Mouse (Mus musculus): ENCODE measurements around the gene AA467197. TPM values are rescaled to one million over a fixed set of nuclear protein-coding genes. Genes with fewer than 3 reads are reported as not detected.

AA467197 gene
- 0.32 and 0.76 TPM in 2 replicates for polyA plus RNA-seq (2014; fragmentation: Nextera tagmentation; extraction: Ambion mirVana)

DNA sequence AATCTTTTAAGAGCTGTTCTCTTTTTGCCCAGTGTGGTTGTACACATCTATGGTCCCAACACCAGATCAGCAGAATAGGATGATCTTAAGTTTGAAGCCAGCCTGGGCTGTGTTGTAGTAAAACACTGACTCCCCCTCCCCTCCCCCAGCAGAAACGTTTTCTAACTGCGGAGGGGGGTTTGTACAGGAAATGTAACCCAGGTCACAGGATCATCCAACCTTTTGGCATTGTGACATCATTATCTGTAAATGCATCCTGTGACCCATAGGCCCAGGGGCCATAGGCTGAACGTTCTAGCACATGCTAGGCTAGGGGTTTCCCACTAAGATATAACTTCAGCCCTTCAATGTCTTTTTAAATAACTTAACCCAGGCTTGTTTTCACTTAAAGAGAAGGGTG lies at the start of gene AA467197:
Gene AA467197 (plus strand): TSS at position 301 of the 400 bp plus-strand sequence.
- DNase-seq, result no peak
- 74% methylated on average over 3 of the region's 3 CpGs for WGBS
- H3K4me1 ChIP-seq (ENCODE audit: control insufficient read depth, insufficient read depth, low read length), result peaks cover 8% of the 10 kb centered on the region
- H3K4me2 ChIP-seq (ENCODE audit: low read length), result peak within 1 kb of the TSS; percentile 69
- peak within 1 kb of the TSS; percentile 38 for H3K4me3 ChIP-seq (replicated peaks; ENCODE audit: low read depth, low read length)
- peak within 1 kb of the TSS; percentile 39; the same call in 1 of the 2 replicates for H3K9ac ChIP-seq (replicated peaks; ENCODE audit: low read length)
- H3K27me3 ChIP-seq (ENCODE audit: control insufficient read depth, insufficient read depth, low read length), result peaks cover 9% of the 10 kb centered on the region; the same call in 1 of the 2 replicates
- peaks cover 18% of the 10 kb centered on the region for H3K36me3 ChIP-seq (ENCODE audit: control insufficient read depth, insufficient read depth, low read length)
- H3K27ac ChIP-seq (replicated peaks; ENCODE audit: low read depth, low read length), result no peak within 1 kb of the TSS
- H3K9me3 ChIP-seq (ENCODE audit: control insufficient read depth, low read length), result no peaks in the 10 kb centered on the region
- no peak for ATAC-seq (ENCODE audit: low FRiP score, low TSS enrichment)

DNA sequence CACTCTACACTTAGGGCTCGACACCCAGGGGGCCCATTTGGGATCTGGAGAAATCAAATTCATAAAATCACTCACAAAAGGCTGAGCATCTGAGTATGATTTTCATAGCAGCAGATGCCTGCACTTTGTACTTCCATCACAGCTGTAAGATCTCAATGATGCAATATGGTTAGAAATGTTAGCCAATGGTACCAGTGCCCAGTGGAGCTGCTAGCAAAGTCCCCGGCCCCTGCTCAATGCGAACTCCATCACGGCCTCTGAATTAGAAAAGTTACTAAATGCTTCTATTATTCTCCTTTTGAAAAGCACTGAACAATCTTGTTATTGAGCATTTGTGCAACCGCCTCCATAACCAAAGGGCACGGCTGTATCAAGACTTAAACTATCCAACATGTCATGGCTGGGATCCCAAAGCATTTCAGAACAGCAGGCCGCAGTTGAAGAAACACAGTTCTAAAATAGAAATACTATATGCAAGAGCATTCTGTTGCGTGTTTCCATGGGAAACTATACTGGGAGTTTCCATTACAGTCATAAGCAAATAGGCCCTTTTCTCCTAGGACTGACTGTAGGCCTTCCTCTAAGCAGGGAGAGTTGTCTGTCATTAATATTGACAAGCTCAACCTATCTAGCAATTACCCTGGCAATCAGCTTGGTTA lies 48.8 kb upstream of the AA467197 start:
- H3K4me2 ChIP-seq (ENCODE audit: low read length), result no peak overlapping the region
- no peaks in the 10 kb centered on the region for H3K36me3 ChIP-seq (ENCODE audit: control insufficient read depth, insufficient read depth, low read length)
- H3K27me3 ChIP-seq (ENCODE audit: control insufficient read depth, insufficient read depth, low read length), result no peaks in the 10 kb centered on the region
- no peaks in the 10 kb centered on the region for H3K4me1 ChIP-seq (ENCODE audit: control insufficient read depth, insufficient read depth, low read length)
- ATAC-seq (ENCODE audit: low FRiP score, low TSS enrichment), result no peak
- H3K9me3 ChIP-seq (ENCODE audit: control insufficient read depth, low read length), result no peaks in the 10 kb centered on the region
- no peak overlapping the region for H3K9ac ChIP-seq (replicated peaks; ENCODE audit: low read length)
- no peak for DNase-seq
- no peak overlapping the region for H3K27ac ChIP-seq (replicated peaks; ENCODE audit: low read depth, low read length)
- 77% methylated on average over 8 of the region's 8 CpGs for WGBS
- H3K4me3 ChIP-seq (replicated peaks; ENCODE audit: low read depth, low read length), result no peak overlapping the region

DNA sequence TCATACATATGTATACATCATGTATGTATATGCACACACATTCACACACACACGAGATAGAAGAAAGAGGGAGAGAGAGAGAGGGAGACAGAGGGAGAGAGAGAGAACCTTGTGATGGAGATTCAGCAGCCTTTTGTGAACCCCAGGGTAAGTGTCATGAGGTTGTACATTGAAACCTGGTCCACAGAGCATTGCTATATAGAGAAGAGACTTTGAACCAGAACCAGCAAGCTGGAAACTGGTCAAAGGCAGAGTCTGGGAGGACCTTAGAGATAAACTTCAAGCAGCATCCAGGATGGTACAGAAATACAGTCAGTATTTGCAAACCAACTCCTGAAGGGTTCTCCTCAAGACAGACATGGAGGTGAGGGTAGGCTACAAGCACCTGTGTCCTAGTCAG lies 46.4 kb upstream of the AA467197 start:
- Histone ChIP-seq H3K9me3 (ENCODE audit: control insufficient read depth, low read length) (no peaks in the 10 kb centered on the region), H3K4me1 (ENCODE audit: control insufficient read depth, insufficient read depth, low read length) (no peaks in the 10 kb centered on the region)
- WGBS, result 79% methylated on average over 1 of the region's 1 CpGs

DNA sequence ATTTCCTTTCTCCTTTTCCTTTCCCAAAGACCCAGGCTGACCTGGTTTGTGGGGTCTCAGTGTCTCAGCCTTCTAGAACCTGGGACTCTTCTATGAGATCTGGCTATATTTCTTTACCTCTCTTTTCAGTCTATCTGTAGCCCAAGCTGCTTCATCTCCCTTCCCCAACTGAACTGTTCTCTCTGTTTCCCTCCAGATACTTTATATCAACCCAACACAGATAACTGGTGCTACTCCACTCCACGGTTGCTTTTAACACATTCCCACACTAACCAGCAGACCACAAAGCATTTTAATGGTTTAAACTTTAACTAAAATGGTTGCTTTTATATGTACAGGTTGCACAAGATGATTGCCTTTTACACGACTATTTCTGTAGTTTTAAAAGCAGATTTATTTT lies 45.6 kb upstream of the AA467197 start:
- no peaks in the 10 kb centered on the region for H3K4me1 ChIP-seq (ENCODE audit: control insufficient read depth, insufficient read depth, low read length)
- ATAC-seq (ENCODE audit: low FRiP score, low TSS enrichment) (no peak), DNase-seq (no peak)
- WGBS, result 82% methylated on average over 2 of the region's 2 CpGs
- no peaks in the 10 kb centered on the region for H3K27me3 ChIP-seq (ENCODE audit: control insufficient read depth, insufficient read depth, low read length)
- H3K36me3 ChIP-seq (ENCODE audit: control insufficient read depth, insufficient read depth, low read length), result no peaks in the 10 kb centered on the region
- H3K9ac ChIP-seq (replicated peaks; ENCODE audit: low read length), result no peak overlapping the region
- H3K27ac ChIP-seq (replicated peaks; ENCODE audit: low read depth, low read length), result no peak overlapping the region
- H3K4me3 ChIP-seq (replicated peaks; ENCODE audit: low read depth, low read length), result no peak overlapping the region
- no peak overlapping the region for H3K4me2 ChIP-seq (ENCODE audit: low read length)
- no peaks in the 10 kb centered on the region for H3K9me3 ChIP-seq (ENCODE audit: control insufficient read depth, low read length)

More for the DNA sequence above, 46.4 kb upstream of the AA467197 start:
- Histone ChIP-seq H3K27me3 (ENCODE audit: control insufficient read depth, insufficient read depth, low read length) (no peaks in the 10 kb centered on the region), H3K4me3 (replicated peaks; ENCODE audit: low read depth, low read length) (no peak overlapping the region), H3K4me2 (ENCODE audit: low read length) (no peak overlapping the region), H3K9ac (replicated peaks; ENCODE audit: low read length) (no peak overlapping the region), H3K27ac (replicated peaks; ENCODE audit: low read depth, low read length) (no peak overlapping the region), H3K36me3 (ENCODE audit: control insufficient read depth, insufficient read depth, low read length) (no peaks in the 10 kb centered on the region)
- DNase-seq (no peak), ATAC-seq (ENCODE audit: low FRiP score, low TSS enrichment) (no peak)

DNA sequence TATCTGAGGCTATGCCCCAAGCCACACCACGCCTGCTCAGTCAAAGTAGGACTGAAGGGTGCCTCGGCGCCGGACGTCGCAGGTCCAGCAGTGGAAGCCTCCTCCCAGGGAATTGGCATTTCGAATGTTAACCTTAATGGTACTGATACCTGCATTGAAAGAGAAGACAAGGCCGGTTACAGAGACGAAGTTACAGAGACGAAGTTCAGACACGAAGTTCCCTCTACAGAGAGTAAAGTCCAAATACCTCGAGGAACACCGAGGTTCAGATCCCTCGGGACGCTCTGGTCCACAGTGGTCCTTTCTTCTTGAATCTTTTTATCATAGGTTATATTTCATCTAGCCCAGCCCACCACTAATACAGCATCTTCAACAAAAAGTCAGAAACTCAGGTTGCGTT lies 41.3 kb upstream of the AA467197 start:
- H3K36me3 ChIP-seq (ENCODE audit: control insufficient read depth, insufficient read depth, low read length), result 0 out of 2 replicates have a peak, but pooled peaks cover 2% of the 10 kb centered on the region
- no peaks in the 10 kb centered on the region for H3K4me1 ChIP-seq (ENCODE audit: control insufficient read depth, insufficient read depth, low read length)
- H3K27ac ChIP-seq (replicated peaks; ENCODE audit: low read depth, low read length), result no peak overlapping the region
- H3K9ac ChIP-seq (replicated peaks; ENCODE audit: low read length), result no peak overlapping the region
- H3K4me2 ChIP-seq (ENCODE audit: low read length), result no peak overlapping the region
- no peak for DNase-seq
- no peak for ATAC-seq (ENCODE audit: low FRiP score, low TSS enrichment)
- WGBS, result 95% methylated on average over 16 of the region's 16 CpGs
- H3K4me3 ChIP-seq (replicated peaks; ENCODE audit: low read depth, low read length), result no peak overlapping the region
- H3K9me3 ChIP-seq (ENCODE audit: control insufficient read depth, low read length), result no peaks in the 10 kb centered on the region
- no peaks in the 10 kb centered on the region for H3K27me3 ChIP-seq (ENCODE audit: control insufficient read depth, insufficient read depth, low read length)

DNA sequence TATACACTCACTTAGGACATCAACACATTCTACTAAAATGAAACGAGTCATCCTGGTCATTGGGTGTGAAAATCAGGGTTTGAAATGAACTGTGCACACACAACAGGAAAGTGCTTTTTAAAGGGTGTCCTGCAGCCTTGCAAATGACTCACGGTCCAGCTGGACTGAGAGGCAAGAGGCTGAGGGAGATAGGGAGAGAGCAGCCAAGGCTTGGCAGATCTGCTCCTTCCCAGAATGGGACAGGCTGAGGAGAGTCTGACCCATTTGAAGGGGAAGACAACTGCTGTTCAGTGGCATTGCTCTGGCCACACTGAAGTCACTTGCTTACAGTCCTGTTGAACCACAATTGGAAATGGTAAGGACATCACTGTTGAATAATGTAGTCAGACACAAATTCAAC lies 37.0 kb upstream of the AA467197 start:
- Histone ChIP-seq H3K9ac (replicated peaks; ENCODE audit: low read length) (no peak overlapping the region), H3K4me3 (replicated peaks; ENCODE audit: low read depth, low read length) (no peak overlapping the region), H3K36me3 (ENCODE audit: control insufficient read depth, insufficient read depth, low read length) (0 out of 2 replicates have a peak, but pooled peaks cover 2% of the 10 kb centered on the region), H3K4me1 (ENCODE audit: control insufficient read depth, insufficient read depth, low read length) (no peaks in the 10 kb centered on the region), H3K9me3 (ENCODE audit: control insufficient read depth, low read length) (no peaks in the 10 kb centered on the region), H3K27ac (replicated peaks; ENCODE audit: low read depth, low read length) (no peak overlapping the region), H3K4me2 (ENCODE audit: low read length) (no peak overlapping the region), H3K27me3 (ENCODE audit: control insufficient read depth, insufficient read depth, low read length) (no peaks in the 10 kb centered on the region)
- ATAC-seq (ENCODE audit: low FRiP score, low TSS enrichment) (no peak), DNase-seq (no peak)
- WGBS, result 89% methylated on average over 2 of the region's 2 CpGs

DNA sequence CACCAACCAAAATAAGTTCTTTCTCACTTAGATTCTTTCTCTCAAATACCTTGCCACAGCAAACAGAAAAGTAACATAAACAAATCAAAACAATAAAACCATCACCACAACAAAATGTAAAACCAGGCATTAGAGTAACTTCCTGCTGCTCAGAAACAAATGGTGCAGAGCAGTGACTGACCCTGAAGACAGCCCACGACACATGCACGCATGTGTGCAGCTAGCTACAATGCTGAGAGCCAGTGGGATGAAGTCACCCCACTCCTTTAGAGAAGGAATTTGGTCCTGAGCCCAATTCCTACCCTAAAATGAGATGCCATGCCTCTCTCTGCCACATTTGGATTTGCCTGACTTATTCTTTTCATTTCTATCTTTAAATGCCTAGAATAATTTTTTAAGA lies 35.4 kb upstream of the AA467197 start:
- Histone ChIP-seq H3K27ac (replicated peaks; ENCODE audit: low read depth, low read length) (no peak overlapping the region), H3K9me3 (ENCODE audit: control insufficient read depth, low read length) (no peaks in the 10 kb centered on the region), H3K4me2 (ENCODE audit: low read length) (no peak overlapping the region), H3K4me3 (replicated peaks; ENCODE audit: low read depth, low read length) (no peak overlapping the region), H3K4me1 (ENCODE audit: control insufficient read depth, insufficient read depth, low read length) (no peaks in the 10 kb centered on the region), H3K36me3 (ENCODE audit: control insufficient read depth, insufficient read depth, low read length) (0 out of 2 replicates have a peak, but pooled peaks cover 2% of the 10 kb centered on the region), H3K27me3 (ENCODE audit: control insufficient read depth, insufficient read depth, low read length) (no peaks in the 10 kb centered on the region), H3K9ac (replicated peaks; ENCODE audit: low read length) (no peak overlapping the region)
- ATAC-seq (ENCODE audit: low FRiP score, low TSS enrichment), result no peak
- DNase-seq, result no peak
- WGBS, result 87% methylated on average over 2 of the region's 2 CpGs

DNA sequence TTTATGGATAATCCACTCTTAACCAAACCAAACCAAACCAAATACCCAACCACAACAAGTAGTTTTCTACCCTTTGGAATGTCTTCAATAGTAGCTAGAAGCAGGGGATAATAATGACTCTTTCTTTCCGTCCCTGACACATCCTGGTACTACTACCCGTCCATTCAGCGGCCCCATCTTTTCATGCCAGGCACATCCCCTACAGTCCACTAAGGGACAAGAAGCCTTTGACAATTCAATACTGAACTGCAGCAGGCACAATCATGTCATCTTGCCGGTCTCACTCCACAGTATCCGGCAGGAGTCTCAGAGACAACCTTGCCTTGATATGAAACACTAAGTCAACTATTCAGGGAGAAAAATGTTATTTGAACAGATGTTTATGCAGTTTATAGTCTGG lies 31.0 kb upstream of the AA467197 start:
- H3K27ac ChIP-seq (replicated peaks; ENCODE audit: low read depth, low read length), result no peak overlapping the region

DNA sequence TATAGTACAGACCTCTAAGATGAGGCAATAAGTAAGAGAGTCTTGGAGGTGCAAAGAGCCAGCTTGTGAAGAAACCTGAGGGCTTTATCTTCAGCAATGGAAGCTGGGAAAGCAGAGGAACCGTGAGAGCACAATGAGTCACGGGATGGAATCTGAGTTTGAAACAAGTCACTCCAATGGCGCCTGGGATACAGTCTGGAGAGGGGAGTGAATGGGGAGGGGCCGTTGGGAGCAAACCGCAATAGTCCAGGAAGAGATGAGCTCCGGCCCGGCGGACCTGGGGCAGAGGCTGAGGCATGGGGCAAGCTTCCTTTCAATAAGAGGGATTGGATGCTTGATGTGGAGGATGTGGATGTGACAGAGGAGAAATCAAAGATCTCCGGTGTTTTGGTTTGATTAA lies 28.0 kb upstream of the AA467197 start:
- Histone ChIP-seq H3K4me3 (replicated peaks; ENCODE audit: low read depth, low read length) (no peak overlapping the region), H3K4me1 (ENCODE audit: control insufficient read depth, insufficient read depth, low read length) (0 out of 2 replicates have a peak, but pooled peaks cover 4% of the 10 kb centered on the region), H3K9ac (replicated peaks; ENCODE audit: low read length) (no peak overlapping the region), H3K36me3 (ENCODE audit: control insufficient read depth, insufficient read depth, low read length) (no peaks in the 10 kb centered on the region), H3K4me2 (ENCODE audit: low read length) (no peak overlapping the region), H3K27ac (replicated peaks; ENCODE audit: low read depth, low read length) (no peak overlapping the region), H3K27me3 (ENCODE audit: control insufficient read depth, insufficient read depth, low read length) (0 out of 2 replicates have a peak, but pooled peaks cover 4% of the 10 kb centered on the region), H3K9me3 (ENCODE audit: control insufficient read depth, low read length) (no peaks in the 10 kb centered on the region)
- WGBS, result 83% methylated on average over 9 of the region's 9 CpGs
- no peak for DNase-seq
- no peak for ATAC-seq (ENCODE audit: low FRiP score, low TSS enrichment)

More for the DNA sequence above, 31.0 kb upstream of the AA467197 start:
- H3K4me1 ChIP-seq (ENCODE audit: control insufficient read depth, insufficient read depth, low read length), result no peaks in the 10 kb centered on the region
- ATAC-seq (ENCODE audit: low FRiP score, low TSS enrichment), result no peak
- no peak overlapping the region for H3K4me2 ChIP-seq (ENCODE audit: low read length)
- no peaks in the 10 kb centered on the region for H3K36me3 ChIP-seq (ENCODE audit: control insufficient read depth, insufficient read depth, low read length)
- H3K9ac ChIP-seq (replicated peaks; ENCODE audit: low read length), result no peak overlapping the region
- H3K4me3 ChIP-seq (replicated peaks; ENCODE audit: low read depth, low read length), result no peak overlapping the region
- H3K27me3 ChIP-seq (ENCODE audit: control insufficient read depth, insufficient read depth, low read length), result no peaks in the 10 kb centered on the region
- 74% methylated on average over 5 of the region's 5 CpGs for WGBS
- DNase-seq, result peak; percentile 8
- no peaks in the 10 kb centered on the region for H3K9me3 ChIP-seq (ENCODE audit: control insufficient read depth, low read length)
